ENCODE assay signal across 19 mouse cellular contexts in genomic region chr14:59960214-59960890, GRCm38 (mm10).
DNase-seq lines count a peak whose midpoint lies in the region; ATAC-seq lines count a peak whose summit lies in the region.
"Had no signal": no experiment of that assay in that cellular context is flagged by ENCODE, and none has a peak within 500 bp of the region (broad histone marks: within the 10 kb centered on the region; RNA-seq: fewer than 3 reads in every experiment).

No protein-coding gene starts in this region.

- no peak overlapping the region for H3K27ac ChIP-seq in heart, embryonic 11.5 days (ENCODE audit: low read depth, low read length)
- peak overlapping the region; percentile 81 for H3K27ac ChIP-seq in kidney, embryonic 15.5 days
- H3K27ac ChIP-seq in midbrain, embryonic 11.5 days (ENCODE audit: low read depth, low read length), result no peak overlapping the region
- H3K27ac ChIP-seq in midbrain, embryonic 10.5 days (replicated peaks), result no peak overlapping the region
- H3K27ac ChIP-seq: hindbrain, embryonic 12.5 days; intestine, embryonic 15.5 days; left cerebral cortex, adult 2 months; limb, embryonic 10.5 days; midbrain, embryonic 13.5 days; neural tube, embryonic 12.5 days had no signal

- peaks cover 9% of the 10 kb centered on the region; the same call in 1 of the 2 replicates for H3K4me1 ChIP-seq in heart, embryonic 11.5 days (ENCODE audit: control insufficient read depth, insufficient read depth, low read length)
- peaks cover 30% of the 10 kb centered on the region for H3K4me1 ChIP-seq in kidney, embryonic 15.5 days
- no peaks in the 10 kb centered on the region for H3K4me1 ChIP-seq in midbrain, embryonic 11.5 days (ENCODE audit: control insufficient read depth, insufficient read depth, low read length)
- peaks cover 16% of the 10 kb centered on the region for H3K4me1 ChIP-seq in midbrain, embryonic 10.5 days
- H3K4me1 ChIP-seq: hindbrain, embryonic 12.5 days; intestine, embryonic 15.5 days; neural tube, embryonic 12.5 days had no signal

- no peaks in the 10 kb centered on the region for H3K27me3 ChIP-seq in heart, embryonic 11.5 days (ENCODE audit: control insufficient read depth, insufficient read depth, low read length)
- H3K27me3 ChIP-seq in kidney, embryonic 15.5 days, result peaks cover 4% of the 10 kb centered on the region; the same call in 1 of the 2 replicates
- no peaks in the 10 kb centered on the region for H3K27me3 ChIP-seq in midbrain, embryonic 11.5 days (ENCODE audit: control insufficient read depth, insufficient read depth, low read length)
- no peaks in the 10 kb centered on the region for H3K27me3 ChIP-seq in midbrain, embryonic 10.5 days (ENCODE audit: low read depth, poor library complexity, severe bottlenecking)
- H3K27me3 ChIP-seq: hindbrain, embryonic 12.5 days; intestine, embryonic 15.5 days; midbrain, embryonic 13.5 days; neural tube, embryonic 12.5 days had no signal

- H3K4me3 ChIP-seq in heart, embryonic 11.5 days (ENCODE audit: low read depth, low read length), result no peak overlapping the region
- no peak overlapping the region for H3K4me3 ChIP-seq in kidney, embryonic 15.5 days (replicated peaks)
- H3K4me3 ChIP-seq in midbrain, embryonic 11.5 days (ENCODE audit: low read depth, low read length), result no peak overlapping the region
- H3K4me3 ChIP-seq in midbrain, embryonic 10.5 days, result no peak overlapping the region
- H3K4me3 ChIP-seq: hindbrain, embryonic 12.5 days; intestine, embryonic 15.5 days; left cerebral cortex, adult 2 months; limb, embryonic 10.5 days; midbrain, embryonic 13.5 days; neural tube, embryonic 12.5 days had no signal

- no peaks in the 10 kb centered on the region for H3K36me3 ChIP-seq in heart, embryonic 11.5 days (ENCODE audit: control insufficient read depth, insufficient read depth, low read length)
- H3K36me3 ChIP-seq in kidney, embryonic 15.5 days, result no peaks in the 10 kb centered on the region
- H3K36me3 ChIP-seq in midbrain, embryonic 11.5 days (ENCODE audit: control insufficient read depth, insufficient read depth, low read length), result no peaks in the 10 kb centered on the region
- H3K36me3 ChIP-seq in midbrain, embryonic 10.5 days, result no peaks in the 10 kb centered on the region
- H3K36me3 ChIP-seq: hindbrain, embryonic 12.5 days; intestine, embryonic 15.5 days; limb, embryonic 10.5 days; midbrain, embryonic 13.5 days; neural tube, embryonic 12.5 days had no signal

- WGBS in heart, embryonic 11.5 days (ENCODE audit: insufficient replicate concordance), result 54% methylated on average over 9 of the region's 9 CpGs
- WGBS in kidney, embryonic 15.5 days, result 36% methylated on average over 9 of the region's 9 CpGs
- 65% methylated on average over 9 of the region's 9 CpGs for WGBS in midbrain, embryonic 11.5 days
- WGBS in midbrain, embryonic 10.5 days, result 65% methylated on average over 9 of the region's 9 CpGs

- no peak for ATAC-seq in heart, embryonic 11.5 days (replicated peaks; ENCODE audit: insufficient number of reproducible peaks, low FRiP score, low TSS enrichment)
- peak; percentile 69 for ATAC-seq in kidney, embryonic 15.5 days (replicated peaks; ENCODE audit: low FRiP score)
- no peak for ATAC-seq in midbrain, embryonic 11.5 days (ENCODE audit: low FRiP score)
- ATAC-seq: intestine, embryonic 15.5 days; liver, postnatal 0 days; midbrain, embryonic 13.5 days had no signal

- no peak overlapping the region for H3K9ac ChIP-seq in heart, embryonic 11.5 days (ENCODE audit: low read depth, low read length)
- 0 out of 2 replicates have a peak overlapping the region, but pooled peaks have one; percentile 4 for H3K9ac ChIP-seq in kidney, embryonic 15.5 days
- H3K9ac ChIP-seq in midbrain, embryonic 11.5 days (ENCODE audit: low read length), result no peak overlapping the region
- H3K9ac ChIP-seq: hindbrain, embryonic 12.5 days; intestine, embryonic 15.5 days; liver, postnatal 0 days; midbrain, embryonic 13.5 days; neural tube, embryonic 12.5 days had no signal

- H3K4me2 ChIP-seq in heart, embryonic 11.5 days, result no peak overlapping the region
- peak overlapping the region; percentile 39 for H3K4me2 ChIP-seq in kidney, embryonic 15.5 days
- no peak overlapping the region for H3K4me2 ChIP-seq in midbrain, embryonic 11.5 days
- H3K4me2 ChIP-seq: hindbrain, embryonic 12.5 days; intestine, embryonic 15.5 days; midbrain, embryonic 13.5 days; neural tube, embryonic 12.5 days had no signal

- peak; percentile 48 for DNase-seq in heart, adult 11 months
- DNase-seq in kidney, adult 11 months, result no peak
- peak; percentile 72 for DNase-seq in midbrain, embryonic 11.5 days (ENCODE audit: low spot score, missing footprints)
- no peak for DNase-seq in midbrain, embryonic 10.5 days (ENCODE audit: low spot score)
- no peak for DNase-seq in testis, postnatal 14 days (ENCODE audit: low spot score)
- no peak for DNase-seq in layer of hippocampus, adult 9-10 months (ENCODE audit: low spot score)
- DNase-seq: cerebellum, adult 8-10 months; gastrocnemius, postnatal 25 days; heart, postnatal 10 days; liver, postnatal 0 days; thymus, postnatal 25 days had no signal

- H3K9me3 ChIP-seq in heart, embryonic 11.5 days (replicated peaks; ENCODE audit: control insufficient read depth, low read length), result no peaks in the 10 kb centered on the region
- H3K9me3 ChIP-seq in kidney, embryonic 15.5 days (replicated peaks), result no peaks in the 10 kb centered on the region
- H3K9me3 ChIP-seq in midbrain, embryonic 11.5 days (ENCODE audit: control insufficient read depth, low read length), result no peaks in the 10 kb centered on the region
- no peaks in the 10 kb centered on the region for H3K9me3 ChIP-seq in midbrain, embryonic 10.5 days (replicated peaks)
- H3K9me3 ChIP-seq: hindbrain, embryonic 12.5 days; intestine, embryonic 15.5 days; limb, embryonic 10.5 days; midbrain, embryonic 13.5 days; neural tube, embryonic 12.5 days had no signal

Comparison
In these comparisons a context has a peak if more than half of its experiments do, and no peak if none do; other contexts are left out.
1. DNase-seq: peak in heart, adult 11 months (single experiment) and midbrain, embryonic 11.5 days (single experiment); none in kidney, adult 11 months (single experiment), midbrain, embryonic 10.5 days (single experiment), testis, postnatal 14 days (single experiment) and layer of hippocampus, adult 9-10 months (single experiment).